Mouse (Mus musculus) cerebellum, adult 8-10 months (tissue): ENCODE results near the gene Cox15.

Experiments
- DNase-seq: peaks from one replicate; pipeline ENCODE4 v3.0.0; 2022

Cox15 gene

DNA sequence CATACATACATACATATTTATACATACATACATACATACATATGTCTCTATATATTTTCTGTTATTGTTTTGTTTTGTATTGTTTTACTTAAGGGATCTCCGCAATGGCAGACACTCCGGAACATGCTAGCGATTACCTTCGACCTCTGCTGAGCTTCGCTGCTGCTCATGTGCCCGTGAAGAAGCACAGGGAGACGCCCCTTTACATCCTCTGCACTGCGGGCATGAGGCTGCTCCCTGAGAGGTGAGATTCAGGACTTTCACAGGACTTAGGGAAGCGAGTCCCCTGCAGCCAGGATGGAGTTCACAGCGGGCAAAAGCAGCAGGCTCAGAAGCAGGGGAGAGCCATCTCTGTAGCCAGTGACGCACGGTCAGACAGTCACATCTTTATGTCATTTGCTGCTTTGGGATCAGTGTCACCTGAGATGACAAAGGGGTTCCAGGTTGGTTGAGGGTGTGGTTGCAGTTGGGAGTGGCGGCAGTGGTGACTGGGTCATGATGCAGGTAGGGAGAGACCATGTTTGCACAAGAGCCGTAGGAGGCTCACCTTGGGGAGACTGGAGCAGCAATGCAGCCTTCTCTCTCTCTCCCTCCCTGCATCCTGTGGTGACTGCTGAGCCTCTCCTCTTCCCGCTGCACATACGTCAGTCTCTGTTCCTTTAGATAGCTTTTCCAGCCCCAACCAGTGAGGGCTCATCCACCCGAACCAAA lies 47.9 kb downstream of the Cox15 start:
- no peak for DNase-seq

- DNase-seq = no peak
Measured at GRCm38 (mm10) chr19:43704211-43704610, 48.6 kb downstream of the Cox15 start.

DNA sequence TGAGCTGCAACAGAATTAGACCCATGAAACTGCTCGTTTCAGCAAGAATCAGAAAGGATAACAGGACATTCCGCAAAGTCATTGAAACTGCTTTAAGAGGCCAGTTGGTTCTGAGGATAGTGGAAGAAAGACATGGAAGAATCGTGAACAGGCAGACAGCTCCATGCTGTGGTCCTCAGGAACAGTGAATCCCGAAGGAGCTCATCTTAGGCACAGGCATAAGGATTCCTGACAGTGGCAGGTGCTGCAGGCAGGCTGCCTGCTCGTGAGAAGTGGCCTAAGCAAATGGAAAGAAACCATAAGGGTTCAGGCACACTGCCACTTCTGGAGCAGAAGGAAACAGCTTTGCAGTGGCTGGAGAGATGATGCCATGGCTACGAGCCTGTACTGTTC lies 53.0 kb downstream of the Cox15 start:
- no peak for DNase-seq

DNA sequence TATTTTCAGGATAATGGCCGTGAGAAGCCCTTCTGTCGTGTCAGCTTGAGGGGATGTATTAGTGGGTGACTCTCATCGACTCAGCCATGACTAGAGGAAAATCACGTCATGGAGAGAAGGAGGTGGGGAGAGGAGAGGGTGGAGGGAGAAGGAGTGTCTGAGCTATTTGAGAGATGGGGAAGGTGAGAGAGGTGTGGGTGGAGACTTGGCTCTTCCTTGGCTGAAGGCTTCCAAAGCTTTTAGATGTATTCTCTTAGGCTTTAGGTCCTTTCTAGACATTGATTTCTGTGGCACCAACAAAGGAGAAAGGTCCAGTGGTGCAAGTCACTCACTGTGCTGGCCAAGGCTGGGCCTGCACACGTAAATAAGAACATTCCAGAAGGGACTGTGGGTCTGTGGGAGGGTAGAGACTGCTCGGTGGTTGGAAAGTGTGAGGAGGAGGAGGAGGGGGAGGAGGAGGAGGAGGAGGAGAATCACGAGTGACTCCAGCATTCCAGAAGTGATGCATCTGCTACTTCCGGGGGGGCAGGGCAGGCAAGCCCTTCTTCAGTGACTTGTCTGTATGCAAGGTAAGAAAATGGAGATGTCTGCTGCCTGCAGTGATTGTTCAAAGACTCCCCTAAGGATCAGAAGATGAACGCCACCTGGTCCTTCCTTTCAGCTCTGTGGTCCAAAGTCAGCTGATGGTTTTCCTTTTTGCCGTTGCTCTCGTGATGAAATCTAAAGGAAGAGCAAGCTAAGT lies 53.6 kb downstream of the Cox15 start:
- no peak for DNase-seq

GRCm38 (mm10) chr19:43697666-43698370 lies 55.0 kb downstream of the Cox15 start:
- DNase-seq = no peak

GRCm38 (mm10) chr19:43695514-43695964 lies 57.3 kb downstream of the Cox15 start:
- DNase-seq = no peak

- no peak for DNase-seq
Measured at GRCm38 (mm10) chr19:43692815-43693214, 60.0 kb downstream of the Cox15 start.

- DNase-seq = peak; percentile 95
Measured at GRCm38 (mm10) chr19:43689419-43690246, 63.2 kb downstream of the Cox15 start, which contains the start of gene Entpd7. Gene Entpd7 (plus strand): TSS chr19:43689672.
